8 mouse cellular contexts compared by ENCODE assay signal in the genomic region with DNA sequence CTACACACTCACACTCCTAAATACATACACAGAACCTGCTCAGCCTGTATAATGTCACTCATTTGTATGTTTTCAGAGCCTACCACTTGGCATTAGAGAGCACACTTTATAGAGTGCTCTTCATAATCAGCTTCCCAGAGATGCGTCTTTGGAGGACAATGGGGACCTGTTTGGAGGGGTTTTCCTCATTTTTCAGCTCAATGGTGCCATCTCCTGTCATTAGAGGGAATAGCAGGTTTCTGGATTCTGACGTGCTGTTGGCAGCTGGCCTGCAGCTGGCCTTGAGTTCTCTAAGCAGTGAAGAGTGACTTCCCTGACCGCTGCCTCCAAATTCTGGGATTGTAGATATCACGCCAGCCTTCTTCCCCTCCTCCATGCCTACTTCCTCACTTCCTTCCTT. TPM values are rescaled to one million over a fixed set of nuclear protein-coding genes. Genes with fewer than 3 reads are reported as not detected.
A peak's percentile ranks its signal among the peaks of the same experiment; 100 is the strongest.
DNase-seq lines count a peak whose midpoint lies in the region; ATAC-seq lines count a peak whose summit lies in the region.

No protein-coding gene starts in this region.

- H3K9me3 ChIP-seq in kidney, embryonic 15.5 days (replicated peaks), result no peaks in the 10 kb centered on the region
- H3K9me3 ChIP-seq in midbrain, embryonic 11.5 days (ENCODE audit: control insufficient read depth, low read length), result no peaks in the 10 kb centered on the region

- intact Hi-C loops in left cerebral cortex, postnatal 10 days (cut with DNase I), result loop anchor here (10.0 kb wide), 3 partner anchors 60 to 410 kb away; partner anchors contain the start of gene Cox14

- H3K27me3 ChIP-seq in kidney, embryonic 15.5 days, result no peaks in the 10 kb centered on the region
- H3K27me3 ChIP-seq in midbrain, embryonic 11.5 days (ENCODE audit: control insufficient read depth, insufficient read depth, low read length), result no peaks in the 10 kb centered on the region

- no peak overlapping the region for H3K9ac ChIP-seq in kidney, embryonic 15.5 days
- 0 out of 2 replicates have a peak overlapping the region, but pooled peaks have one; percentile 36 for H3K9ac ChIP-seq in midbrain, embryonic 11.5 days (ENCODE audit: low read length)

- no peak overlapping the region for H3K4me2 ChIP-seq in kidney, embryonic 15.5 days
- H3K4me2 ChIP-seq in midbrain, embryonic 11.5 days, result no peak overlapping the region

- WGBS in kidney, embryonic 15.5 days, result 1% methylated on average over 4 of the region's 4 CpGs
- 11% methylated on average over 4 of the region's 4 CpGs for WGBS in midbrain, embryonic 11.5 days

- ATAC-seq in kidney, embryonic 15.5 days (replicated peaks; ENCODE audit: low FRiP score), result no peak; the same call in 1 of the 2 replicates
- ATAC-seq in midbrain, embryonic 11.5 days (ENCODE audit: low FRiP score), result peak; percentile 62; the same call in 1 of the 2 replicates

- no peak overlapping the region for H3K27ac ChIP-seq in kidney, embryonic 15.5 days
- no peak overlapping the region for H3K27ac ChIP-seq in midbrain, embryonic 11.5 days (ENCODE audit: low read depth, low read length)

- peaks cover 8% of the 10 kb centered on the region; the same call in 1 of the 2 replicates for H3K4me1 ChIP-seq in kidney, embryonic 15.5 days
- H3K4me1 ChIP-seq in midbrain, embryonic 11.5 days (ENCODE audit: control insufficient read depth, insufficient read depth, low read length), result no peaks in the 10 kb centered on the region

- peak; percentile 77 for DNase-seq in kidney, adult 11 months
- peak; percentile 45 for DNase-seq in cerebellum, adult 8-10 months
- DNase-seq in frontal cortex, postnatal 25 days (ENCODE audit: low spot score in 2 of 2), result peak; percentile 14 to 36
- peak; percentile 91 for DNase-seq in hindlimb bud, embryonic 11.5 days (ENCODE audit: extremely low spot score, low read depth, low spot score)
- DNase-seq in left cerebral cortex, postnatal 10 days (ENCODE audit: extremely low spot score in 1 of 2, low spot score in 2 of 2), result peak; percentile 54 to 56
- DNase-seq in midbrain, embryonic 11.5 days (ENCODE audit: low spot score, missing footprints), result peak; percentile 97
- peak; percentile 55 for DNase-seq in right cerebral cortex, postnatal 4 days

- no peaks in the 10 kb centered on the region for H3K36me3 ChIP-seq in kidney, embryonic 15.5 days
- no peaks in the 10 kb centered on the region for H3K36me3 ChIP-seq in midbrain, embryonic 11.5 days (ENCODE audit: control insufficient read depth, insufficient read depth, low read length)

- no peak overlapping the region for H3K4me3 ChIP-seq in kidney, embryonic 15.5 days (replicated peaks)
- no peak overlapping the region for H3K4me3 ChIP-seq in midbrain, embryonic 11.5 days (ENCODE audit: low read depth, low read length)

RNA-seq across cellular contexts. Expression of gene Lima1, which starts 29.1 kb away (rescaled TPM):
- 51.5 and 55.2 TPM in 2 replicates for polyA plus RNA-seq in kidney, embryonic 15.5 days (2015; fragmentation: Nextera tagmentation; extraction: Ambion mirVana)
- total RNA-seq in left cerebral cortex, postnatal 10 days (2021), result 1 to 10 TPM; 8.2 to 9.8 TPM
- polyA plus RNA-seq in midbrain, embryonic 11.5 days (2014; fragmentation: Nextera tagmentation; extraction: Ambion mirVana), result 22.0 and 25.9 TPM in 2 replicates

Comparison
In these comparisons a context has a peak if more than half of its experiments do, and no peak if none do; other contexts are left out.
1. DNase-seq: peak in every context shown above with its lines; median percentile 97 in midbrain, embryonic 11.5 days; 91 in hindlimb bud, embryonic 11.5 days; 77 in kidney, adult 11 months; 55 in left cerebral cortex, postnatal 10 days; 55 in right cerebral cortex, postnatal 4 days; 45 in cerebellum, adult 8-10 months; 25 in frontal cortex, postnatal 25 days.